Mouse (Mus musculus): Measurements from ENCODE around the gene BC049715. TPM values are rescaled to one million over a fixed set of nuclear protein-coding genes. Genes with fewer than 3 reads are reported as not detected.

BC049715 gene
- total and polyA plus RNA-seq, 3 experiments: 0.27 to 1.2 TPM; not detected in 1

- Histone ChIP-seq H3K4me3 (ENCODE audit: control insufficient read depth in 1 of 2, insufficient read depth in 1 of 2, low read depth in 2 of 2, low read length in 2 of 2) (no peak overlapping the region), H3K36me3 (ENCODE audit: control insufficient read depth in 1 of 2, insufficient read depth in 2 of 2, low read length in 2 of 2) (no peaks in the 10 kb centered on the region), H3K79me2 (ENCODE audit: control insufficient read depth, insufficient read depth, low read length, poor library complexity) (no peaks in the 10 kb centered on the region), H3K9me3 (replicated peaks; ENCODE audit: insufficient read depth, low read length) (no peaks in the 10 kb centered on the region), H3K27me3 (ENCODE audit: control insufficient read depth in 1 of 2, insufficient read depth in 2 of 2, low read length in 2 of 2) (peaks cover 0 to 8% of the 10 kb centered on the region in 2 experiments; a peak in 3 of 4 replicates), H3K9ac (ENCODE audit: control insufficient read depth, low read depth, low read length, poor library complexity, severe bottlenecking) (no peak overlapping the region), H3K27ac (ENCODE audit: control insufficient read depth, low read depth, low read length) (no peak overlapping the region), H3K4me1 (ENCODE audit: control insufficient read depth in 1 of 2, insufficient read depth in 2 of 2, low read length in 2 of 2) (no peaks in the 10 kb centered on the region)
- TF ChIP-seq JUND (IDR thresholded peaks at IDR 0.05; ENCODE audit: low read depth, low read length) (no peak), USF2 (IDR thresholded peaks at IDR 0.05; ENCODE audit: borderline replicate concordance in 1 of 2, insufficient read depth in 1 of 2, low read depth in 1 of 2, low read length in 2 of 2) (no peak), TAL1 (IDR thresholded peaks at IDR 0.05; ENCODE audit: low read length) (no peak), POLR2A (IDR thresholded peaks at IDR 0.05; ENCODE audit: control insufficient read depth in 1 of 2, insufficient read depth in 1 of 2, low read depth in 1 of 2, low read length in 2 of 2, poor library complexity in 1 of 2) (no peak), GABPA (IDR thresholded peaks at IDR 0.05; ENCODE audit: low read depth, low read length) (no peak), ETS1 (IDR thresholded peaks at IDR 0.05; ENCODE audit: low read depth, low read length) (no peak), MAZ (IDR thresholded peaks at IDR 0.05; ENCODE audit: low read depth, low read length) (no peak), E2F4 (IDR thresholded peaks at IDR 0.05; ENCODE audit: borderline replicate concordance, low read depth, low read length) (no peak), MAX (IDR thresholded peaks at IDR 0.05; ENCODE audit: low read length) (no peak), GATA1 (IDR thresholded peaks at IDR 0.05; ENCODE audit: low read depth, low read length) (no peak), SIN3A (IDR thresholded peaks at IDR 0.05; ENCODE audit: low read length) (no peak), NELFE (IDR thresholded peaks at IDR 0.05; ENCODE audit: low read depth, low read length) (no peak), ZC3H11A (IDR thresholded peaks at IDR 0.05; ENCODE audit: low read depth, low read length) (no peak), ZMIZ1 (IDR thresholded peaks at IDR 0.05; ENCODE audit: low read depth, low read length) (no peak), EP300 (IDR thresholded peaks at IDR 0.05; ENCODE audit: low read depth in 1 of 2, low read length in 2 of 2) (no peak), CHD1 (IDR thresholded peaks at IDR 0.05; ENCODE audit: low read depth, low read length) (no peak), BHLHE40 (IDR thresholded peaks at IDR 0.05; ENCODE audit: borderline replicate concordance, low read depth, low read length) (no peak), ELF1 (IDR thresholded peaks at IDR 0.05; ENCODE audit: low read depth, low read length) (no peak), MXI1 (IDR thresholded peaks at IDR 0.05; ENCODE audit: low read depth, low read length) (no peak)
- peak; percentile 53 for DNase-seq (ENCODE audit: low read depth, low spot score)
Observed at GRCm38 (mm10) chr6:136874599-136874998, 47.2 kb downstream of the BC049715 start.

GRCm38 (mm10) chr6:136875670-136876069 lies 48.2 kb downstream of the BC049715 start, which contains the start of gene Mgp:
TSS of gene Mgp (minus strand) at chr6:136875823.
- TF ChIP-seq GATA1 (IDR thresholded peaks at IDR 0.05; ENCODE audit: low read depth, low read length): no peak
- no peak for TF ChIP-seq SIN3A (IDR thresholded peaks at IDR 0.05; ENCODE audit: low read length)
- TF ChIP-seq MAZ (IDR thresholded peaks at IDR 0.05; ENCODE audit: low read depth, low read length): no peak
- no peak for TF ChIP-seq RCOR1 (IDR thresholded peaks at IDR 0.05; ENCODE audit: low read depth, low read length)
- no peak for TF ChIP-seq MAFK (IDR thresholded peaks at IDR 0.05; ENCODE audit: borderline replicate concordance, low read depth, low read length)
- no peak for TF ChIP-seq JUND (IDR thresholded peaks at IDR 0.05; ENCODE audit: low read depth, low read length)
- no peak for TF ChIP-seq UBTF (IDR thresholded peaks at IDR 0.05; ENCODE audit: borderline replicate concordance, insufficient read depth, low read depth, low read length)
- no peak for TF ChIP-seq TCF12 (IDR thresholded peaks at IDR 0.05; ENCODE audit: low read depth, low read length)
- no peak for TF ChIP-seq ETS1 (IDR thresholded peaks at IDR 0.05; ENCODE audit: low read depth, low read length)
- TF ChIP-seq GABPA (IDR thresholded peaks at IDR 0.05; ENCODE audit: low read depth, low read length): no peak
- TF ChIP-seq POLR2AphosphoS5 (IDR thresholded peaks at IDR 0.05; ENCODE audit: borderline replicate concordance, low read depth, low read length): no peak
- TF ChIP-seq BHLHE40 (IDR thresholded peaks at IDR 0.05; ENCODE audit: borderline replicate concordance, low read depth, low read length): no peak
- TF ChIP-seq MYB (IDR thresholded peaks at IDR 0.05; ENCODE audit: low read depth, low read length): no peak
- no peak for TF ChIP-seq MAX (IDR thresholded peaks at IDR 0.05; ENCODE audit: low read length)
- TF ChIP-seq ZC3H11A (IDR thresholded peaks at IDR 0.05; ENCODE audit: low read depth, low read length): no peak
- TF ChIP-seq NELFE (IDR thresholded peaks at IDR 0.05; ENCODE audit: low read depth, low read length): no peak
- TF ChIP-seq SMC3 (IDR thresholded peaks at IDR 0.05; ENCODE audit: low read depth, low read length): no peak
- no peak for DNase-seq (ENCODE audit: low read depth, low spot score)
- Histone ChIP-seq H3K27ac (ENCODE audit: control insufficient read depth, low read depth, low read length) (no peak within 1 kb of the TSS), H3K9me3 (replicated peaks; ENCODE audit: insufficient read depth, low read length) (no peaks in the 10 kb centered on the region), H3K79me2 (ENCODE audit: control insufficient read depth, insufficient read depth, low read length, poor library complexity) (no peaks in the 10 kb centered on the region), H3K36me3 (ENCODE audit: control insufficient read depth in 1 of 2, insufficient read depth in 2 of 2, low read length in 2 of 2) (no peaks in the 10 kb centered on the region), H3K9ac (ENCODE audit: control insufficient read depth, low read depth, low read length, poor library complexity, severe bottlenecking) (no peak within 1 kb of the TSS), H3K27me3 (ENCODE audit: control insufficient read depth in 1 of 2, insufficient read depth in 2 of 2, low read length in 2 of 2) (peaks cover 0 to 8% of the 10 kb centered on the region in 2 experiments; a peak in 3 of 4 replicates), H3K4me1 (ENCODE audit: control insufficient read depth in 1 of 2, insufficient read depth in 2 of 2, low read length in 2 of 2) (no peaks in the 10 kb centered on the region), H3K4me3 (ENCODE audit: control insufficient read depth in 1 of 2, insufficient read depth in 1 of 2, low read depth in 2 of 2, low read length in 2 of 2) (no peak within 1 kb of the TSS)
